Mouse (Mus musculus): ENCODE measurements around the gene Sephs1.

The Sephs1 gene

GRCm38 (mm10) chr2:4881350-4882248 is at the start of gene Sephs1:
Gene Sephs1 (plus strand): TSS chr2:4881564.
- DNase-seq: peak; percentile 89

GRCm38 (mm10) chr2:4832166-4832565 is 49.2 kb upstream of the Sephs1 start:
- DNase-seq: no peak

GRCm38 (mm10) chr2:4849449-4849848 is 31.9 kb upstream of the Sephs1 start:
- DNase-seq: no peak

GRCm38 (mm10) chr2:4857186-4857585 is 24.2 kb upstream of the Sephs1 start:
- no peak for DNase-seq

- no peak for DNase-seq
These were observed 23.2 kb upstream of the Sephs1 start for GRCm38 (mm10) chr2:4858161-4858560.

- DNase-seq: peak; percentile 83
These were observed 17.2 kb upstream of the Sephs1 start for GRCm38 (mm10) chr2:4864008-4864816.

GRCm38 (mm10) chr2:4864817-4865296 is 16.5 kb upstream of the Sephs1 start:
- DNase-seq: no peak

GRCm38 (mm10) chr2:4868028-4868725 is 13.2 kb upstream of the Sephs1 start:
- DNase-seq: no peak

GRCm38 (mm10) chr2:4872740-4873139 is 8.6 kb upstream of the Sephs1 start:
- DNase-seq: peak; percentile 16

GRCm38 (mm10) chr2:4873331-4873730 is 8.0 kb upstream of the Sephs1 start:
- DNase-seq: no peak

- no peak for DNase-seq
These were observed 6.3 kb upstream of the Sephs1 start for GRCm38 (mm10) chr2:4875090-4875489.

GRCm38 (mm10) chr2:4876131-4876530 is 5.2 kb upstream of the Sephs1 start:
- no peak for DNase-seq

- peak; percentile 48 for DNase-seq
These were observed 521 bp upstream of the Sephs1 start for GRCm38 (mm10) chr2:4880737-4881349.

- peak; percentile 79 for DNase-seq
These were observed 956 bp downstream of the Sephs1 start for GRCm38 (mm10) chr2:4882249-4882791.

GRCm38 (mm10) chr2:4883009-4883704 is 1.8 kb downstream of the Sephs1 start:
- peak; percentile 24 for DNase-seq

- DNase-seq: no peak
These were observed 5.5 kb downstream of the Sephs1 start for GRCm38 (mm10) chr2:4886896-4887295.

GRCm38 (mm10) chr2:4895598-4895997 is 14.2 kb downstream of the Sephs1 start:
- DNase-seq: no peak

GRCm38 (mm10) chr2:4896970-4897369 is 15.6 kb downstream of the Sephs1 start:
- no peak for DNase-seq

GRCm38 (mm10) chr2:4900624-4901023 is 19.3 kb downstream of the Sephs1 start:
- DNase-seq: no peak

GRCm38 (mm10) chr2:4902346-4902745 is 21.0 kb downstream of the Sephs1 start:
- DNase-seq: no peak

- DNase-seq: no peak
These were observed 25.8 kb downstream of the Sephs1 start for GRCm38 (mm10) chr2:4907120-4907519.

GRCm38 (mm10) chr2:4907916-4908315 is 26.6 kb downstream of the Sephs1 start:
- DNase-seq: no peak

All from thymus, postnatal 4 days (tissue).